Mouse (Mus musculus): ENCODE measurements around the gene Ghdc. TPM values are rescaled to one million over a fixed set of nuclear protein-coding genes. Genes with fewer than 3 reads are reported as not detected.

Ghdc gene
- polyA plus RNA-seq, 1 experiment = 5.5 TPM

GRCm38 (mm10) chr11:100781763-100782475 lies 11.2 kb upstream of the Ghdc start:
- Histone ChIP-seq H3ac (ENCODE audit: control insufficient read depth, insufficient read length, low read depth) (no peak overlapping the region), H3K27me3 (ENCODE audit: control insufficient read depth, insufficient read depth, insufficient read length) (no peaks in the 10 kb centered on the region), H3K36me3 (ENCODE audit: control insufficient read depth, insufficient read depth) (peaks cover 5% of the 10 kb centered on the region), H3K79me2 (ENCODE audit: control insufficient read depth, insufficient read depth) (no peaks in the 10 kb centered on the region), H3K4me3 (ENCODE audit: insufficient read depth, poor library complexity, severe bottlenecking) (no peak overlapping the region), H3K79me3 (ENCODE audit: low read depth) (no peaks in the 10 kb centered on the region)
- TF ChIP-seq USF1 (IDR thresholded peaks at IDR 0.05; ENCODE audit: low read depth) = no peak
- TF ChIP-seq CEBPB (IDR thresholded peaks at IDR 0.05; ENCODE audit: low read depth) = no peak
- no peak for TF ChIP-seq FOSL1 (IDR thresholded peaks at IDR 0.05; ENCODE audit: insufficient read depth, low read length, poor library complexity, severe bottlenecking)
- no peak for TF ChIP-seq MYOG (IDR thresholded peaks at IDR 0.05; ENCODE audit: control insufficient read depth, extremely low read depth, insufficient read length)
- TF ChIP-seq CTCF (IDR thresholded peaks at IDR 0.05; ENCODE audit: control insufficient read depth, insufficient read depth, insufficient read length) = no peak

- Histone ChIP-seq H3K79me2 (ENCODE audit: control insufficient read depth, insufficient read depth) (no peaks in the 10 kb centered on the region), H3ac (ENCODE audit: control insufficient read depth, insufficient read length, low read depth) (no peak overlapping the region), H3K27me3 (ENCODE audit: control insufficient read depth, insufficient read depth, insufficient read length) (no peaks in the 10 kb centered on the region), H3K79me3 (ENCODE audit: low read depth) (no peaks in the 10 kb centered on the region), H3K4me3 (ENCODE audit: insufficient read depth, poor library complexity, severe bottlenecking) (no peak overlapping the region), H3K36me3 (ENCODE audit: control insufficient read depth, insufficient read depth) (peaks cover 5% of the 10 kb centered on the region)
- TF ChIP-seq FOSL1 (IDR thresholded peaks at IDR 0.05; ENCODE audit: insufficient read depth, low read length, poor library complexity, severe bottlenecking) = no peak
- no peak for TF ChIP-seq CTCF (IDR thresholded peaks at IDR 0.05; ENCODE audit: control insufficient read depth, insufficient read depth, insufficient read length)
- no peak for TF ChIP-seq MYOG (IDR thresholded peaks at IDR 0.05; ENCODE audit: control insufficient read depth, extremely low read depth, insufficient read length)
- TF ChIP-seq MAX (IDR thresholded peaks at IDR 0.05) = no peak
- TF ChIP-seq MYOD1 (IDR thresholded peaks at IDR 0.05; ENCODE audit: control insufficient read depth, insufficient read length, low read depth) = no peak
- TF ChIP-seq CEBPB (IDR thresholded peaks at IDR 0.05; ENCODE audit: low read depth) = no peak
- TF ChIP-seq USF1 (IDR thresholded peaks at IDR 0.05; ENCODE audit: low read depth) = no peak
These were observed 9.5 kb upstream of the Ghdc start for GRCm38 (mm10) chr11:100780247-100780646.

GRCm38 (mm10) chr11:100778069-100778468 lies 7.3 kb upstream of the Ghdc start:
- peaks cover 5% of the 10 kb centered on the region for H3K36me3 ChIP-seq (ENCODE audit: control insufficient read depth, insufficient read depth)
- H3ac ChIP-seq (ENCODE audit: control insufficient read depth, insufficient read length, low read depth) = no peak overlapping the region
- no peak for TF ChIP-seq MYOG (IDR thresholded peaks at IDR 0.05; ENCODE audit: control insufficient read depth, extremely low read depth, insufficient read length)
- no peak for TF ChIP-seq CEBPB (IDR thresholded peaks at IDR 0.05; ENCODE audit: low read depth)
- no peak for TF ChIP-seq FOSL1 (IDR thresholded peaks at IDR 0.05; ENCODE audit: insufficient read depth, low read length, poor library complexity, severe bottlenecking)
- TF ChIP-seq MAX (IDR thresholded peaks at IDR 0.05) = no peak
- TF ChIP-seq USF1 (IDR thresholded peaks at IDR 0.05; ENCODE audit: low read depth) = no peak
- TF ChIP-seq CTCF (IDR thresholded peaks at IDR 0.05; ENCODE audit: control insufficient read depth, insufficient read depth, insufficient read length) = no peak
- no peak for TF ChIP-seq MYOD1 (IDR thresholded peaks at IDR 0.05; ENCODE audit: control insufficient read depth, insufficient read length, low read depth)
- H3K79me2 ChIP-seq (ENCODE audit: control insufficient read depth, insufficient read depth) = no peaks in the 10 kb centered on the region
- H3K27me3 ChIP-seq (ENCODE audit: control insufficient read depth, insufficient read depth, insufficient read length) = no peaks in the 10 kb centered on the region
- no peak overlapping the region for H3K4me3 ChIP-seq (ENCODE audit: insufficient read depth, poor library complexity, severe bottlenecking)
- no peaks in the 10 kb centered on the region for H3K79me3 ChIP-seq (ENCODE audit: low read depth)

- Histone ChIP-seq H3K27me3 (ENCODE audit: control insufficient read depth, insufficient read depth, insufficient read length) (no peaks in the 10 kb centered on the region), H3K4me3 (ENCODE audit: insufficient read depth, poor library complexity, severe bottlenecking) (no peak overlapping the region), H3ac (ENCODE audit: control insufficient read depth, insufficient read length, low read depth) (no peak overlapping the region), H3K36me3 (ENCODE audit: control insufficient read depth, insufficient read depth) (no peaks in the 10 kb centered on the region), H3K79me2 (ENCODE audit: control insufficient read depth, insufficient read depth) (no peaks in the 10 kb centered on the region), H3K79me3 (ENCODE audit: low read depth) (no peaks in the 10 kb centered on the region)
- no peak for TF ChIP-seq FOSL1 (IDR thresholded peaks at IDR 0.05; ENCODE audit: insufficient read depth, low read length, poor library complexity, severe bottlenecking)
- TF ChIP-seq CTCF (IDR thresholded peaks at IDR 0.05; ENCODE audit: control insufficient read depth, insufficient read depth, insufficient read length) = no peak
- TF ChIP-seq CEBPB (IDR thresholded peaks at IDR 0.05; ENCODE audit: low read depth) = no peak
- TF ChIP-seq MAX (IDR thresholded peaks at IDR 0.05) = no peak
- TF ChIP-seq MYOG (IDR thresholded peaks at IDR 0.05; ENCODE audit: control insufficient read depth, extremely low read depth, insufficient read length) = no peak
- TF ChIP-seq MYOD1 (IDR thresholded peaks at IDR 0.05; ENCODE audit: control insufficient read depth, insufficient read length, low read depth) = no peak
- TF ChIP-seq USF1 (IDR thresholded peaks at IDR 0.05; ENCODE audit: low read depth) = no peak
These were observed 5.2 kb upstream of the Ghdc start for GRCm38 (mm10) chr11:100775921-100776320.

GRCm38 (mm10) chr11:100774261-100774660 lies 3.5 kb upstream of the Ghdc start:
- Histone ChIP-seq H3K79me3 (ENCODE audit: low read depth) (no peaks in the 10 kb centered on the region), H3K36me3 (ENCODE audit: control insufficient read depth, insufficient read depth) (no peaks in the 10 kb centered on the region), H3K4me3 (ENCODE audit: insufficient read depth, poor library complexity, severe bottlenecking) (no peak overlapping the region), H3K79me2 (ENCODE audit: control insufficient read depth, insufficient read depth) (no peaks in the 10 kb centered on the region), H3ac (ENCODE audit: control insufficient read depth, insufficient read length, low read depth) (no peak overlapping the region), H3K27me3 (ENCODE audit: control insufficient read depth, insufficient read depth, insufficient read length) (no peaks in the 10 kb centered on the region)
- TF ChIP-seq MYOG (IDR thresholded peaks at IDR 0.05; ENCODE audit: control insufficient read depth, extremely low read depth, insufficient read length) = no peak
- no peak for TF ChIP-seq CEBPB (IDR thresholded peaks at IDR 0.05; ENCODE audit: low read depth)
- no peak for TF ChIP-seq USF1 (IDR thresholded peaks at IDR 0.05; ENCODE audit: low read depth)
- TF ChIP-seq CTCF (IDR thresholded peaks at IDR 0.05; ENCODE audit: control insufficient read depth, insufficient read depth, insufficient read length) = no peak
- no peak for TF ChIP-seq MYOD1 (IDR thresholded peaks at IDR 0.05; ENCODE audit: control insufficient read depth, insufficient read length, low read depth)
- no peak for TF ChIP-seq MAX (IDR thresholded peaks at IDR 0.05)
- no peak for TF ChIP-seq FOSL1 (IDR thresholded peaks at IDR 0.05; ENCODE audit: insufficient read depth, low read length, poor library complexity, severe bottlenecking)
